Mouse (Mus musculus) adrenal gland, postnatal 25 days (tissue): ENCODE results near the gene 1700061G19Rik. TPM values are rescaled to one million over a fixed set of nuclear protein-coding genes. Genes with fewer than 3 reads are reported as not detected.

Experiments
- DNase-seq: peaks from one replicate; pipeline ENCODE4 v3.0.0; 2021; ENCODE audit warnings: mixed read lengths
- total RNA-seq: library from RNA; stranded (reverse); gene quantifications from 2 replicates; pipeline ENCODE4 v1.2.3, GENCODE M21; 2021

1700061G19Rik gene
- total RNA-seq, 1 experiment from 2014 or later: 8.9 TPM

DNA sequence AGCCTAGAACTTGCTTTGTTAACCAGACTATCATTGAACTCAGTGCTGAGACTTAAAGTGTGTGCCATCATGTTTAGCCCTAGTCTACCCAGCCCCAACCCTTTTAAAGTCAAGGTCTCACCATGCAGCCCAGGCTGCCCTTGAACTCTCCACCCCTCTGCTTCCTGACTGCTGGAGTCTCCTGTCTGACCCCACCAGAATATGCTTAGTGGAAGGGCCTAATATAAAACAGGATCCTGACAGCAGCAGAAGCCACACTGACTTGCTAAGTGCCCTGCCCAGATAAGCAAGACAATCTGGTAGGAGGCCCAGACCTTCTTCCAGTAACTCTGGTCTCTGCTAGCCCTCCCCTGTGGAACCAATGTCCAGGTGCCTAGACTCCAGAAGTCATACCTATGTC lies 53.8 kb downstream of the 1700061G19Rik start:
- no peak for DNase-seq

- DNase-seq: no peak
These were observed 54.3 kb downstream of the 1700061G19Rik start for GRCm38 (mm10) chr17:56929530-56929929.

- peak; percentile 29 for DNase-seq
These were observed 54.7 kb downstream of the 1700061G19Rik start for GRCm38 (mm10) chr17:56930026-56930425.

- DNase-seq: no peak
These were observed 58.1 kb downstream of the 1700061G19Rik start for GRCm38 (mm10) chr17:56933395-56933794.

GRCm38 (mm10) chr17:56934545-56935330 lies 59.5 kb downstream of the 1700061G19Rik start:
- no peak for DNase-seq

- DNase-seq: peak; percentile 100
These were observed 60.3 kb downstream of the 1700061G19Rik start, which contains the start of gene Mllt1 for GRCm38 (mm10) chr17:56935363-56936131. Gene Mllt1, minus strand, starts transcription at chr17:56935415.

DNA sequence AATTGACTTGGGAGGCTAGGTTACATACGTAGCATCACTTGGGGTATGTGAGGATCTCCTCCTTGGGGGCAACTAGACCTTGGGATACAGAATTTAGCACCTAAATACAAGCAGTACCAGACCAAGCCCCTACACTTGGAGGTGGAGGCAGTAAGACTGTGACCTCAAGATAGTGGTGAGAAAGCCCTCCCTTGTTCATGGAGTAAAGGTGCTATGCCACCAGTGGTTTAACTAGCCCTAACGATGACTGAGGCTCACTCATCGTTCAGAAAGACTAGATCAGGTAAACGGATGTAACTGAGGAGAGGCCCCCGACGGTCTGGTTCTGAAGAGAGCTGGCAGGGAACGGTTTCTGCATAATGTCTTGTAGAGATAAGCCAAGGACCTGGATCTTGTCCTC lies 61.5 kb downstream of the 1700061G19Rik start:
- DNase-seq: no peak

Other genes with a start within 250 kb of the 1700061G19Rik start
- 540 and 560 TPM in 2 replicates for gene Lonp1, start 248.6 kb upstream of the 1700061G19Rik start, total RNA-seq
- 3.2 and 4.0 TPM in 2 replicates for gene Catsperd, start 247.3 kb upstream of the 1700061G19Rik start, total RNA-seq
- gene Ranbp3, start 202.2 kb upstream of the 1700061G19Rik start, total RNA-seq: 79.7 and 80.3 TPM in 2 replicates
- gene Ndufa11, start 157.7 kb upstream of the 1700061G19Rik start, total RNA-seq: 248 and 277 TPM in 2 replicates
- gene Vmac, start 157.5 kb upstream of the 1700061G19Rik start, total RNA-seq: 27.1 and 29.1 TPM in 2 replicates
- 3.8 and 5.3 TPM in 2 replicates for gene Nrtn, start 117.9 kb upstream of the 1700061G19Rik start, total RNA-seq
- 41.9 and 47.4 TPM in 2 replicates for gene Dus3l, start 110.7 kb upstream of the 1700061G19Rik start, total RNA-seq
- 0.79 and 1.5 TPM in 2 replicates for gene Prr22, start 105.2 kb upstream of the 1700061G19Rik start, total RNA-seq
- 6.9 and 11.1 TPM in 2 replicates for gene Rfx2, start 44.5 kb upstream of the 1700061G19Rik start, total RNA-seq
- gene Acsbg2, start 1.0 kb upstream of the 1700061G19Rik start, total RNA-seq: 0.71 and 0.76 TPM in 2 replicates
- 36.2 and 36.3 TPM in 2 replicates for gene Mllt1, start 59.9 kb downstream of the 1700061G19Rik start, total RNA-seq
- 0.38 and 0.70 TPM in 2 replicates for gene Acer1, start 106.6 kb downstream of the 1700061G19Rik start, total RNA-seq
- 106 and 120 TPM in 2 replicates for gene Clpp, start 114.8 kb downstream of the 1700061G19Rik start, total RNA-seq
- 67.3 and 95.1 TPM in 2 replicates for gene Alkbh7, start 121.9 kb downstream of the 1700061G19Rik start, total RNA-seq
- 0.76 and 2.3 TPM in 2 replicates for gene Pspn, start 124.5 kb downstream of the 1700061G19Rik start, total RNA-seq
- gene Gtf2f1, start 135.8 kb downstream of the 1700061G19Rik start, total RNA-seq: 46.1 and 55.3 TPM in 2 replicates
- 0.64 TPM in 1 of 2 replicates, not detected in the other for gene Gm17949, start 136.0 kb downstream of the 1700061G19Rik start, total RNA-seq
- gene Khsrp, start 156.0 kb downstream of the 1700061G19Rik start, total RNA-seq: 94.9 and 115 TPM in 2 replicates
- not detected in 2 replicates for gene Slc25a41, start 166.2 kb downstream of the 1700061G19Rik start, total RNA-seq
- gene Crb3, start 183.6 kb downstream of the 1700061G19Rik start, total RNA-seq: 1.4 TPM in 1 of 2 replicates, not detected in the other
- 89.2 and 96.3 TPM in 2 replicates for gene Slc25a23, start 184.4 kb downstream of the 1700061G19Rik start, total RNA-seq
- 1.6 TPM in 1 of 2 replicates, not detected in the other for gene Dennd1c, start 203.0 kb downstream of the 1700061G19Rik start, total RNA-seq
- gene Tubb4a, start 212.3 kb downstream of the 1700061G19Rik start, total RNA-seq: 4.0 and 5.0 TPM in 2 replicates
- 0.39 and 0.71 TPM in 2 replicates for gene Tnfsf9, start 229.8 kb downstream of the 1700061G19Rik start, total RNA-seq